Comparison of ENCODE assay signal across 17 mouse cellular contexts in the genomic region with DNA sequence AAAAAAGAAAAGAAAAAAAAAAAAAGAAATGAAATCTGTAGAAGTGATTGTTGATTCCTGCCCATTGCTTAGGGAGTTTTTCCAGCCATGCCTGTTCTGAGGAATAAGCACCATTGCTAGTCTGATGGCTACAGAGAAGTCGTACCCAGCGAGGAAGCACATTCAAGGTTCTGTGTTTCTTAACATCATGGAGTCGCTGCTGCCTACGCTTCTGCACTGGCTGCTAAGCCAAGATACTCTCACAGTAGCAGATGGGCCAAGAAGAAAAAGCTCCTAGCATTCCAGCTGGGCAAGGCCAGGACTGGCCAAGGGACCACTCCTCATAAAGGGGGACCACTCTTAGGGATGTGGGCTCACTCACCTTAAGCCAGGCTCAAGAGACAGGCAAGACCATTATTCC. TPM values are rescaled to one million over a fixed set of nuclear protein-coding genes. Genes with fewer than 3 reads are reported as not detected.
DNase-seq lines count a peak whose midpoint lies in the region; ATAC-seq and TF ChIP-seq lines count a peak whose summit lies in the region.
"Had no signal": no experiment of that assay in that cellular context is flagged by ENCODE, and none has a peak within 500 bp of the region (broad histone marks: within the 10 kb centered on the region; RNA-seq: fewer than 3 reads in every experiment).

No protein-coding gene starts in this region.

- H3K9me3 ChIP-seq in limb, embryonic 11.5 days (ENCODE audit: control insufficient read depth, low read length): no peaks in the 10 kb centered on the region
- no peaks in the 10 kb centered on the region for H3K9me3 ChIP-seq in limb, embryonic 10.5 days (replicated peaks)
- no peaks in the 10 kb centered on the region for H3K9me3 ChIP-seq in limb, embryonic 12.5 days
- H3K9me3 ChIP-seq: embryonic facial prominence, embryonic 12.5 days; forebrain, embryonic 15.5 days; heart, embryonic 13.5 days; hindbrain, embryonic 15.5 days had no signal

- TF ChIP-seq CTCF in bone marrow macrophage, adult 2 months (IDR thresholded peaks at IDR 0.05; ENCODE audit: low read depth, low read length): no peak

- H3K27ac ChIP-seq in limb, embryonic 11.5 days (replicated peaks; ENCODE audit: low read depth, low read length): 0 out of 2 replicates have a peak overlapping the region, but pooled peaks have one; percentile 16
- no peak overlapping the region for H3K27ac ChIP-seq in limb, embryonic 10.5 days
- peak overlapping the region; percentile 87 for H3K27ac ChIP-seq in bone marrow macrophage, adult 2 months (ENCODE audit: insufficient read depth, low read depth, low read length)
- H3K27ac ChIP-seq in limb, embryonic 12.5 days: peak overlapping the region; percentile 65
- H3K27ac ChIP-seq: embryonic facial prominence, embryonic 12.5 days; forebrain, embryonic 15.5 days; heart, embryonic 13.5 days; hindbrain, embryonic 15.5 days had no signal

- TF ChIP-seq POLR2A in bone marrow macrophage, adult 2 months (IDR thresholded peaks at IDR 0.05; ENCODE audit: borderline replicate concordance, low read depth, low read length): no peak

- H3K9ac ChIP-seq in limb, embryonic 11.5 days (ENCODE audit: low read length): no peak overlapping the region
- H3K9ac ChIP-seq in limb, embryonic 12.5 days (replicated peaks): no peak overlapping the region
- H3K9ac ChIP-seq: embryonic facial prominence, embryonic 12.5 days; forebrain, embryonic 15.5 days; heart, embryonic 13.5 days; hindbrain, embryonic 15.5 days had no signal

- no peaks in the 10 kb centered on the region for H3K36me3 ChIP-seq in limb, embryonic 11.5 days (ENCODE audit: control insufficient read depth, insufficient read depth, low read length)
- no peaks in the 10 kb centered on the region for H3K36me3 ChIP-seq in limb, embryonic 10.5 days
- no peaks in the 10 kb centered on the region for H3K36me3 ChIP-seq in limb, embryonic 12.5 days
- H3K36me3 ChIP-seq: embryonic facial prominence, embryonic 12.5 days; forebrain, embryonic 15.5 days; heart, embryonic 13.5 days; hindbrain, embryonic 15.5 days had no signal

- 90% methylated on average over 4 of the region's 4 CpGs for WGBS in limb, embryonic 11.5 days
- WGBS in limb, embryonic 10.5 days: 96% methylated on average over 4 of the region's 4 CpGs
- WGBS in limb, embryonic 12.5 days: 84% methylated on average over 4 of the region's 4 CpGs

- DNase-seq in limb, embryonic 11.5 days (ENCODE audit: low spot score): no peak
- DNase-seq in limb, embryonic 10.5 days (ENCODE audit: low spot score): no peak
- no peak for DNase-seq in left cerebral cortex, adult 18-20 months (ENCODE audit: low spot score in 2 of 2)
- DNase-seq in lung, postnatal 25 days (ENCODE audit: low spot score): no peak
- DNase-seq in urinary bladder, adult 18-20 months (ENCODE audit: low spot score in 2 of 2): no peak
- DNase-seq: adrenal gland, postnatal 14 days; cerebellum, adult 11 months; cerebellum, adult 9-10 months; cerebellum, postnatal 25 days; gastrocnemius, postnatal 36 days; heart, postnatal 36 days had no signal

- no peak for ATAC-seq in limb, embryonic 11.5 days (ENCODE audit: insufficient number of reproducible peaks, low FRiP score, low TSS enrichment, low read depth)
- ATAC-seq in limb, embryonic 12.5 days (ENCODE audit: insufficient number of reproducible peaks, insufficient read depth, low FRiP score, low TSS enrichment, low read depth): no peak
- ATAC-seq: forebrain, embryonic 15.5 days had no signal

- H3K4me2 ChIP-seq in limb, embryonic 11.5 days (ENCODE audit: low read depth, severe bottlenecking): no peak overlapping the region
- H3K4me2 ChIP-seq in limb, embryonic 12.5 days: peak overlapping the region; percentile 42
- H3K4me2 ChIP-seq: embryonic facial prominence, embryonic 12.5 days; forebrain, embryonic 15.5 days; heart, embryonic 13.5 days; hindbrain, embryonic 15.5 days had no signal

- H3K27me3 ChIP-seq in limb, embryonic 11.5 days (ENCODE audit: control insufficient read depth, insufficient read depth, low read length): no peaks in the 10 kb centered on the region
- no peaks in the 10 kb centered on the region for H3K27me3 ChIP-seq in limb, embryonic 10.5 days (ENCODE audit: low read depth, poor library complexity, severe bottlenecking)
- H3K27me3 ChIP-seq in limb, embryonic 12.5 days: no peaks in the 10 kb centered on the region
- H3K27me3 ChIP-seq: embryonic facial prominence, embryonic 12.5 days; forebrain, embryonic 15.5 days; heart, embryonic 13.5 days; hindbrain, embryonic 15.5 days had no signal

- 0 out of 2 replicates have a peak, but pooled peaks cover 4% of the 10 kb centered on the region for H3K4me1 ChIP-seq in limb, embryonic 11.5 days (ENCODE audit: control insufficient read depth, insufficient read depth, low read length)
- H3K4me1 ChIP-seq in limb, embryonic 10.5 days: peaks cover 16% of the 10 kb centered on the region; the same call in 1 of the 2 replicates
- H3K4me1 ChIP-seq in bone marrow macrophage, adult 2 months (ENCODE audit: control insufficient read depth, insufficient read depth, low read length): peaks cover 33% of the 10 kb centered on the region
- H3K4me1 ChIP-seq in limb, embryonic 12.5 days (replicated peaks): peaks cover 15% of the 10 kb centered on the region

- H3K4me3 ChIP-seq in limb, embryonic 11.5 days (ENCODE audit: low read depth, low read length): no peak overlapping the region
- H3K4me3 ChIP-seq in limb, embryonic 10.5 days: no peak overlapping the region
- no peak overlapping the region for H3K4me3 ChIP-seq in bone marrow macrophage, adult 2 months (ENCODE audit: insufficient read depth, low read length)
- no peak overlapping the region for H3K4me3 ChIP-seq in limb, embryonic 12.5 days (replicated peaks)
- H3K4me3 ChIP-seq: embryonic facial prominence, embryonic 12.5 days; forebrain, embryonic 15.5 days; heart, embryonic 13.5 days; hindbrain, embryonic 15.5 days had no signal

RNA-seq across cellular contexts. Expression of a gene that starts 14.3 kb away (rescaled TPM):
- polyA plus RNA-seq in limb, embryonic 11.5 days (2014; fragmentation: Nextera tagmentation; extraction: Ambion mirVana): 256 TPM in 2 replicates
- polyA plus RNA-seq in limb, embryonic 10.5 days (2016; fragmentation: Nextera tagmentation; extraction: Ambion mirVana): 265 and 267 TPM in 2 replicates
- polyA plus RNA-seq in bone marrow macrophage, adult 2 months (2012; ENCODE audit: insufficient read depth, insufficient read length, missing spikeins): 100 and 112 TPM in 2 replicates
- 209 and 226 TPM in 2 replicates for polyA plus RNA-seq in limb, embryonic 12.5 days (2016; fragmentation: Nextera tagmentation; extraction: Ambion mirVana)
- 100 to 1,000 TPM; 245 to 252 TPM for total RNA-seq in left cerebral cortex, adult 18-20 months (2021)

RNA-seq across cellular contexts. Expression of a gene that starts 40.0 kb away (rescaled TPM):
- 29.4 and 31.5 TPM in 2 replicates for polyA plus RNA-seq in limb, embryonic 11.5 days (2014; fragmentation: Nextera tagmentation; extraction: Ambion mirVana)
- 39.0 and 44.7 TPM in 2 replicates for polyA plus RNA-seq in limb, embryonic 10.5 days (2016; fragmentation: Nextera tagmentation; extraction: Ambion mirVana)
- 44.4 and 47.3 TPM in 2 replicates for polyA plus RNA-seq in bone marrow macrophage, adult 2 months (2012; ENCODE audit: insufficient read depth, insufficient read length, missing spikeins)
- polyA plus RNA-seq in limb, embryonic 12.5 days (2016; fragmentation: Nextera tagmentation; extraction: Ambion mirVana): 47.9 and 50.1 TPM in 2 replicates
- 10 to 100 TPM; 77.8 to 80.2 TPM for total RNA-seq in left cerebral cortex, adult 18-20 months (2021)

RNA-seq across cellular contexts. Expression of a gene that starts 54.1 kb away (rescaled TPM):
- polyA plus RNA-seq in limb, embryonic 11.5 days (2014; fragmentation: Nextera tagmentation; extraction: Ambion mirVana): 0.20 and 0.28 TPM in 2 replicates
- 0.09 and 0.20 TPM in 2 replicates for polyA plus RNA-seq in limb, embryonic 10.5 days (2016; fragmentation: Nextera tagmentation; extraction: Ambion mirVana)
- polyA plus RNA-seq in bone marrow macrophage, adult 2 months (2012; ENCODE audit: insufficient read depth, insufficient read length, missing spikeins): 5.4 and 5.8 TPM in 2 replicates
- 0.29 and 0.36 TPM in 2 replicates for polyA plus RNA-seq in limb, embryonic 12.5 days (2016; fragmentation: Nextera tagmentation; extraction: Ambion mirVana)
- total RNA-seq in left cerebral cortex, adult 18-20 months (2021): 10 to 100 TPM; 36.4 to 37.4 TPM
